Mouse (Mus musculus) forebrain, embryonic 14.5 days (tissue): Measurements from ENCODE around the gene Syngr4. TPM values are rescaled to one million over a fixed set of nuclear protein-coding genes. Genes with fewer than 3 reads are reported as not detected.
"Not testable (repeated sequence)": the region's sequence is repeated elsewhere in the genome, so short reads cannot be mapped to it uniquely, and the experiment has no call there.

Experiments
- ATAC-seq: fragments of 200-750 bp; cut with Nextera tagmentation; 2 replicates; pipeline ENCODE4 v1.8.0; 2017; ENCODE audit warnings: mild to moderate bottlenecking, moderate library complexity
- DNase-seq: peaks from one replicate; pipeline ENCODE4 v3.0.0-alpha.2; 2015; ENCODE audit warnings: low spot score
- H3K27ac ChIP-seq: fragments of 300-500 bp; sonication (generic); 2 replicates; pipeline ENCODE4 v1.5.1; 2014; ENCODE audit warnings: low read depth, mild to moderate bottlenecking, control low read depth, low read length, moderate library complexity
- H3K27me3 ChIP-seq: fragments of 300-500 bp; sonication (generic); replicated peaks from 2 replicates; pipeline ENCODE4 v1.6.1; 2014; ENCODE audit warnings: low read length, control low read depth, mixed read lengths; ENCODE audit not compliant: control insufficient read depth, insufficient read depth
- H3K36me3 ChIP-seq: fragments of 300-500 bp; sonication (generic); 2 replicates; pipeline ENCODE4 v1.6.1; 2014; ENCODE audit warnings: low read length, control low read depth; ENCODE audit not compliant: control insufficient read depth, insufficient read depth
- H3K4me1 ChIP-seq: fragments of 300-500 bp; sonication (generic); 2 replicates; pipeline ENCODE4 v1.6.1; 2014; ENCODE audit warnings: antibody characterized with exemption, low read length, control low read depth; ENCODE audit not compliant: control insufficient read depth, insufficient read depth
- H3K4me2 ChIP-seq: fragments of 300-500 bp; sonication (generic); 2 replicates; pipeline ENCODE4 v1.6.1; 2014; ENCODE audit warnings: mild to moderate bottlenecking, control low read depth, low read length
- H3K4me3 ChIP-seq: fragments of 300-500 bp; sonication (generic); 2 replicates; pipeline ENCODE4 v1.5.1; 2014; ENCODE audit warnings: low read depth, low read length, control low read depth
- H3K9ac ChIP-seq: fragments of 300-500 bp; sonication (generic); 2 replicates; pipeline ENCODE4 v1.6.1; 2014; ENCODE audit warnings: mild to moderate bottlenecking, low read length, control low read depth, moderate library complexity
- H3K9me3 ChIP-seq: fragments of 300-500 bp; sonication (generic); replicated peaks from 2 replicates; pipeline ENCODE4 v1.6.1; 2016; ENCODE audit warnings: low read length, control low read depth, mixed read lengths; ENCODE audit not compliant: control insufficient read depth
- WGBS: fragments of 180-500 bp; shearing (Covaris S2); extraction: QIAGEN DNeasy Blood & Tissue Kit; methylation state at CpG from one replicate; pipeline ENCODE4 v1.1.7; 2014; 5-methylcytosine and 5-hydroxymethylcytosine counted together
- polyA plus RNA-seq: library from polyadenylated mRNA; unstranded; fragments of >200 nt; fragmentation: Nextera tagmentation; extraction: Ambion mirVana; gene quantifications from 2 replicates; pipeline ENCODE4 v1.2.1, GENCODE M21; 2014

Syngr4 gene
- polyA plus RNA-seq: 0.51 and 0.55 TPM in 2 replicates

DNA sequence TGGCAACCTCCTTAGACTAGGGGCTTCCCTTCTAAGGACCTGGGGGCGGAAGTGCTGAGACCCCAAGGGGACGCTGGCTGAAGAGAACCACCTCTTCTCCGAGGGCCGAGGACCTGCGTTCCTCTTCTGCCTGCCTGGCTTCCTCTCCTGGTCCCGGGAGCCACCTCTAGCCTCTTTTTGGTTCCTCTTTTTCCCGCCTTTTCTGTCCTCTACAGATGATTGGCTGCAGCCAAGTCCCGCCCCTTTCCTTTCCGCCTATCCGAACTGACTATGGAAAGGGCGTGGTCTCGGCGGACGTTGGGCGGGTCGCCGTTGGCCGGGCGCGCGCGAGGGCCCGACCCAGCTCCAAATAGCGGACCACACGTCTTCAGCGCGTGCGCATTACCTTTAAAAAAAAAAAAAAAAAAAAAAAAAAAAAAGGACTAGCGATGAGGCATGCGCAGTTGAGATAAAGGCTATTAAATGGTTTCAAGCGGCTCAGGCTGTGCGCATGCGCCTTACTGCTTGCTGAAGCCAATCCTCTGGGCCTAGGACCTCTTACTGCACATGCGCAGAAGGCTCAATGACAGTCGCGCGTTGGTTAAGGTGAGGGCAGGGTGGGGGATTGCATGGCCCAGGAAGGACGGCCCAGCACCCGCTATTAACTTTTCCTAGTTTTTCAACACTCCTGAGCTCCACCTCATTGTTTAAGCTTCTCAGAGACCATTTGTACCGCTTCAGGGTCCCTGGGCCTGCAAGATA is at the start of gene Syngr4, which contains the start of gene Tmem143:
Gene Syngr4 (minus strand): TSS at position 198 of the 741 bp plus-strand sequence.
Gene Tmem143 (plus strand): TSS at position 425 of the 741 bp plus-strand sequence.
- no peaks in the 10 kb centered on the region for H3K27me3 ChIP-seq
- DNase-seq: peak; percentile 100
- peaks cover 9% of the 10 kb centered on the region for H3K4me1 ChIP-seq
- peak within 1 kb of the TSS; percentile 91 for H3K4me2 ChIP-seq
- peak within 1 kb of the TSS; percentile 47 for H3K4me3 ChIP-seq
- no peaks in the 10 kb centered on the region for H3K9me3 ChIP-seq
- 1% methylated on average over 40 of the region's 40 CpGs for WGBS
- H3K27ac ChIP-seq: peak within 1 kb of the TSS; percentile 30; the same call in 1 of the 2 replicates
- H3K9ac ChIP-seq: peak within 1 kb of the TSS; percentile 68
- no peaks in the 10 kb centered on the region for H3K36me3 ChIP-seq
- ATAC-seq: peak; percentile 92

DNA sequence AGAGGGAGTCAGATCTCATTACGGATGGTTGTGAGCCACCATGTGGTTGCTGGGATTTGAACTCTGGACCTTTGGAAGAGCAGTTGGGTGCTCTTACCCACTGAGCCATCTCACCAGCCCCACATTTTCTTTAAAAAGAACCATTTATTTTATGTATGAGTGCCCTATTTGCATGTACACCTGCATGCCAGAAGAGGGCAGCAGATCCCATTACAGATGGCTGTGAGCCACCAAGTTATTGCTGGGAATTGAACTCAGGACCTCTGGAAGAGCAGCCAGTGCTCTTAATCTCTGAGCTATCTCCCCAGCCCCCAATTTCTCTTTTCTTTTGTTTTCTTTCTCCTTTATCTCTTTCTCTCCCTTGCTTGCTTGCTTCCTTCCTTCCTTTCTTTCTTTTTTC is 46.8 kb upstream of the Syngr4 start:
- not testable (repeated sequence) for H3K4me3 ChIP-seq, H3K27ac ChIP-seq, H3K36me3 ChIP-seq, H3K4me1 ChIP-seq, H3K27me3 ChIP-seq, H3K9ac ChIP-seq, DNase-seq, H3K9me3 ChIP-seq, H3K4me2 ChIP-seq, ATAC-seq
- no CpG with 5 or more reads among the region's 1 CpGs for WGBS

GRCm38 (mm10) chr7:45941986-45942385 is 45.5 kb upstream of the Syngr4 start:
- DNase-seq: no peak
- Histone ChIP-seq H3K27me3 (no peaks in the 10 kb centered on the region), H3K27ac (no peak overlapping the region), H3K4me3 (no peak overlapping the region), H3K4me2 (no peak overlapping the region), H3K9ac (no peak overlapping the region), H3K36me3 (no peaks in the 10 kb centered on the region), H3K9me3 (no peaks in the 10 kb centered on the region), H3K4me1 (no peaks in the 10 kb centered on the region)
- no peak for ATAC-seq
- 90% methylated on average over 9 of the region's 9 CpGs for WGBS

- DNase-seq (no peak), ATAC-seq (no peak)
- no peak overlapping the region for H3K4me3 ChIP-seq
- H3K9me3 ChIP-seq: no peaks in the 10 kb centered on the region
- no peak overlapping the region for H3K27ac ChIP-seq
- WGBS: 57% methylated on average over 2 of the region's 2 CpGs
- no peak overlapping the region for H3K4me2 ChIP-seq
- no peaks in the 10 kb centered on the region for H3K4me1 ChIP-seq
- no peak overlapping the region for H3K9ac ChIP-seq
- H3K27me3 ChIP-seq: no peaks in the 10 kb centered on the region
- H3K36me3 ChIP-seq: no peaks in the 10 kb centered on the region
These were observed 43.3 kb upstream of the Syngr4 start for GRCm38 (mm10) chr7:45939836-45940235.

- WGBS: 22% methylated on average over 7 of the region's 7 CpGs
- no peak overlapping the region for H3K9ac ChIP-seq
- no peaks in the 10 kb centered on the region for H3K36me3 ChIP-seq
- H3K4me3 ChIP-seq: no peak overlapping the region
- no peaks in the 10 kb centered on the region for H3K27me3 ChIP-seq
- no peak overlapping the region for H3K27ac ChIP-seq
- 0 out of 2 replicates have a peak, but pooled peaks have one; percentile 42 for ATAC-seq
- H3K4me1 ChIP-seq: no peaks in the 10 kb centered on the region
- no peaks in the 10 kb centered on the region for H3K9me3 ChIP-seq
- DNase-seq: peak; percentile 72
- no peak overlapping the region for H3K4me2 ChIP-seq
These were observed 38.6 kb upstream of the Syngr4 start for GRCm38 (mm10) chr7:45935114-45935513.

DNA sequence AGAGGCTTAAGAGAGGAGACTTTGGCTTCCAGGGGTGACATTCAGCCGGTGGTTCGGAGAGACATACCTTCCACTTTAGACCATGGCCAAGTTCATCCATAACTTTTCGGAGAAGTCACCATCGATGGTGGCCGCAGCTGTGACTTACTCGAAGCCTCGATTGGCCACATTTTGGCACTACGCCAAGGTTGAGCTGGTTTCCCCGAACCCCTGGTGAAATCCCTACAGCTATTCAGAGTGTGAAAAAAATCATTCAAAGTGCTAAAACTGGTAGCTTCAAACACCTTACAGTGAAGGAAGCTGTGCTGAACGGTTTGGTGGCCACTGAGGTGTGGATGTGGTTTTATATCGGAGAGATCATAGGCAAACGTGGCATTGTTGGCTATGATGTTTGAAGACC is 37.3 kb upstream of the Syngr4 start:
- not testable (repeated sequence) for H3K9me3 ChIP-seq, H3K27ac ChIP-seq, H3K4me3 ChIP-seq, H3K4me1 ChIP-seq, DNase-seq, H3K4me2 ChIP-seq, H3K36me3 ChIP-seq, H3K9ac ChIP-seq, ATAC-seq, H3K27me3 ChIP-seq
- 89% methylated on average over 12 of the region's 12 CpGs for WGBS

DNA sequence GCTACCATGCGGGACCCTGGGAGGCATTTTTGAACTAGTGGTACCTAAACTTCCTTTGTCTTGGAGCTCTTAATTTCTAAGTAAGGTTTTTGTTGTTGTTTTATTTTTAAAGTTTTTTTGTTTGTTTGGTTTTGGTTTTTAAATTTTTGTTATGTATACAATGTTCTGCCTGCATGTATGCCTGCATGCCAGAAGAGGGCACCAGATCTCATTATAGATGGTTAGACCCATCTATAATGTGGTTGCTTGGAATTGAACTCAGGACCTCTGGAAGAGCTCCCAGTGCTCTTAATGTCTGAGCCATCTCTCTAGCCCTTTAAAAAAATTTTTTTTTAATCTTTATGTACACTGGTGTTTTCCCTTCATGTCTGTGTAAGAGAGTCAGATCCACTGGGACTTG is 33.2 kb upstream of the Syngr4 start:
- no peak overlapping the region for H3K4me3 ChIP-seq
- no peak overlapping the region for H3K9ac ChIP-seq
- no peak overlapping the region for H3K4me2 ChIP-seq
- no peak for ATAC-seq
- no peaks in the 10 kb centered on the region for H3K4me1 ChIP-seq
- WGBS: 83% methylated on average over 1 of the region's 1 CpGs
- no peak for DNase-seq
- no peaks in the 10 kb centered on the region for H3K36me3 ChIP-seq
- H3K27me3 ChIP-seq: no peaks in the 10 kb centered on the region
- H3K27ac ChIP-seq: no peak overlapping the region
- no peaks in the 10 kb centered on the region for H3K9me3 ChIP-seq

GRCm38 (mm10) chr7:45928626-45929295 is 32.2 kb upstream of the Syngr4 start:
- 10% methylated on average over 19 of the region's 23 CpGs for WGBS
- H3K36me3 ChIP-seq: no peaks in the 10 kb centered on the region
- DNase-seq (no peak), ATAC-seq (no peak)
- 0 out of 2 replicates have a peak overlapping the region, but pooled peaks have one; percentile 24 for H3K4me2 ChIP-seq
- H3K27me3 ChIP-seq: no peaks in the 10 kb centered on the region
- H3K27ac ChIP-seq: no peak overlapping the region
- no peak overlapping the region for H3K9ac ChIP-seq
- no peaks in the 10 kb centered on the region for H3K4me1 ChIP-seq
- H3K4me3 ChIP-seq: no peak overlapping the region
- H3K9me3 ChIP-seq: no peaks in the 10 kb centered on the region

DNA sequence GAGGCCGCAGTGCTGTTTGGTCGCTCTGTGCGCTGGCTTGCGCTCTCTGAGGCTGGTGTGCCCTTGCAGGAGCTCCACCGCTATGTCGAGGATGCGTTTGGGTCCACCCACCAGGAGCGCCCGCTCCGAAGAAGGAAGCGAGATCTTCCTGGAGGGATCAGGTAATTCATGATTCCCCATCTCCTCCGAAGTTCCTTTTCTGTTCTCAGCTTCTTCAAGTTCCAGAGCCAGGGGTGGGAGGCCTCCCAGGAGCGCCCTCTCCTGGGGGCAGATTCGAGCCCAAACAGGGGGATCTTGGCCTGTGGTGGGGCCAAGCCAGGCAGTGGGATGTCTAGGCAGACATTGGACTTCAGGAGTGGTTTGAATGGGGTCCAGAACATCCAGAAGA is 27.9 kb upstream of the Syngr4 start:
- Histone ChIP-seq H3K4me2 (peak overlapping the region; percentile 52), H3K4me1 (peaks cover 6% of the 10 kb centered on the region), H3K4me3 (no peak overlapping the region), H3K27ac (0 out of 2 replicates have a peak overlapping the region, but pooled peaks have one; percentile 0), H3K36me3 (no peaks in the 10 kb centered on the region), H3K9me3 (no peaks in the 10 kb centered on the region), H3K9ac (no peak overlapping the region), H3K27me3 (no peaks in the 10 kb centered on the region)
- DNase-seq (no peak), ATAC-seq (no peak)
- WGBS: 14% methylated on average over 14 of the region's 14 CpGs
